Mouse (Mus musculus) liver, adult 2 months (tissue): ENCODE data around the gene Slc12a7. TPM values are rescaled to one million over a fixed set of nuclear protein-coding genes. Genes with fewer than 3 reads are reported as not detected.

Source experiments
- DNase-seq: peaks from one replicate; pipeline ENCODE4 v3.0.0-alpha.2; 2011; ENCODE audit warnings: low read depth, low spot score; ENCODE audit errors: extremely low read depth
- H3K27ac ChIP-seq: fragments of 200-500 bp; replicated peaks from 2 replicates; pipeline ENCODE4 v1.5.1; 2012; ENCODE audit warnings: low read depth, mild to moderate bottlenecking, control low read depth, inconsistent platforms, low read length; ENCODE audit not compliant: insufficient read depth
- H3K27me3 ChIP-seq: fragments of 200-500 bp; 2 replicates; pipeline ENCODE4 v1.6.1; 2012; ENCODE audit warnings: mild to moderate bottlenecking, moderate library complexity, low read length, inconsistent platforms; ENCODE audit not compliant: control insufficient read depth, insufficient read depth
- H3K36me3 ChIP-seq: fragments of 200-500 bp; 2 replicates; pipeline ENCODE4 v1.6.1; 2012; ENCODE audit warnings: low read length, inconsistent platforms; ENCODE audit not compliant: control insufficient read depth, insufficient read depth
- H3K4me1 ChIP-seq: fragments of 200-500 bp; 2 replicates; pipeline ENCODE4 v1.6.1; 2011; ENCODE audit warnings: low read length; ENCODE audit not compliant: control insufficient read depth, insufficient read depth
- H3K4me3 ChIP-seq: fragments of 200-500 bp; 2 replicates; pipeline ENCODE4 v1.5.1; 2011; ENCODE audit warnings: low read depth, mild to moderate bottlenecking, control low read depth, low read length, moderate library complexity; ENCODE audit not compliant: insufficient read depth
- H3K79me2 ChIP-seq: fragments of 200-500 bp; 2 replicates; pipeline ENCODE4 v1.6.1; 2012; ENCODE audit warnings: inconsistent platforms, mild to moderate bottlenecking, low read length, moderate library complexity; ENCODE audit not compliant: control insufficient read depth, insufficient read depth
- H3K9ac ChIP-seq: fragments of 200-500 bp; 2 replicates; pipeline ENCODE4 v1.6.1; 2012; ENCODE audit warnings: low read depth, mild to moderate bottlenecking, control low read depth, inconsistent platforms, low read length
- CTCF ChIP-seq: fragments of 200-500 bp; IDR thresholded peaks from 2 replicates; pipeline ENCODE4 v1.5.1; 2011; ENCODE audit warnings: low read depth, low read length, control low read depth
- POLR2A ChIP-seq: fragments of 200-500 bp; IDR thresholded peaks from 2 replicates; pipeline ENCODE4 v1.6.1; 2011; ENCODE audit warnings: low read length, control low read depth; ENCODE audit not compliant: insufficient read depth; ENCODE audit errors: extremely low read depth
- WGBS: fragments of 180-500 bp; shearing (Covaris S2); methylation state at CpG from one replicate; pipeline ENCODE4 v1.1.7; 2018; 5-methylcytosine and 5-hydroxymethylcytosine counted together
- polyA plus RNA-seq: library from polyadenylated mRNA; depleted of rRNA; stranded (reverse); fragments of >200 nt; gene quantifications from 2 replicates; pipeline ENCODE4 v1.2.3, GENCODE M21; 2012
- total RNA-seq: library from RNA; depleted of rRNA; stranded (reverse); fragments of >200 nt; gene quantifications from 2 replicates; pipeline ENCODE4 v1.2.3, GENCODE M21; 2014

The Slc12a7 gene
- total and polyA plus RNA-seq, 2 experiments, result 38.0 to 91.0 TPM

DNA sequence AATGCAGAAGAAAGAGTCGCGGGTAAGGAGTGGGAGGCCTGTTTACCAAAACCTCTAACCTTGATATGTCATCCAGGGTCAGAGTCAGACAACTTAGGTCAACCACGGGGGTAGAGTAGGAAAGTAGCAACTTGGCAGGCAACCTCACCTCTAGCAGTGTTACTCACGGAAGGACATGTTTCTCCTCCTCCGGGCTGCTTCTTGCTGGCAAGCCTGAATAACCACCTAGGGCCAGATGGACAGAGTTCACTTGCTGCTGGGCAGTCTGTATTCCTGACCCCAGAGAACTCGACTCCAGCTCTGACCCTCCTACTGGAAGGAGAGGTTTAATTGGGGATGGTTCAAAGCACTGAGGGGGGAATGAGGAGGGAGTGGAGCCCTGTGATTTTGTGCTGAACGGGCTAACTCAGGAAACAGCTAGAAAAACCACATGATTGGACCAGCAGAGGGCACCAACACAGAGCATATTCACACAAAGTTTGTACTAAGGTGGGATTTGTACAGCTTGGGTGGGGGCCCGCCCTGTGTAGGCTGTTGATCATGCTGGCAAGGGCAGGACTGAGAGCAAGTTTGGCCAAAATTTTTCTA lies 9.7 kb upstream of the Slc12a7 start:
- no peaks in the 10 kb centered on the region for H3K36me3 ChIP-seq
- 10% methylated on average over 8 of the region's 8 CpGs for WGBS
- peaks cover 3% of the 10 kb centered on the region; the same call in 1 of the 2 replicates for H3K4me1 ChIP-seq
- TF ChIP-seq CTCF (peak; percentile 60), POLR2A (no peak)
- no peaks in the 10 kb centered on the region for H3K79me2 ChIP-seq
- no peaks in the 10 kb centered on the region for H3K27me3 ChIP-seq
- no peak overlapping the region for H3K4me3 ChIP-seq
- H3K9ac ChIP-seq, result no peak overlapping the region
- H3K27ac ChIP-seq, result no peak overlapping the region
- peak; percentile 80 for DNase-seq

DNA sequence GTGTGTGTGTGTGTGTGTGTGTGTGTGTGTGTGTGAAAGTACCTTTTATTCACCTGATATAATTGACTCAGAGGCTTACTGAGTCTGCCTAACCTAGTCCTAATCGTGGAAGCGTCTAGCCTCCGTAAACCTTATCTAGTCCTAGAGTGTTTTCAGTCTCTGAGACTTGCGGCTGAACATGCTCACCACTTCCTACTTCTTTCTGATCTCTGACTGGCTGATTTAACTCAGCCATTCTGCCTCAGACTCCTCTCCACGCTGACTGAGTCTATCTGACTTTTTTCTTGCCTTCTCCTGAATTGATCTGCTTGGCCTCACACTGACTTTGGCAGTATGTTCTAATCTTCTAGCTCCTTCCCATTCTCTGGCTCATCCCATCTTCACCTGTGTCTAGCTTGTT lies 7.6 kb upstream of the Slc12a7 start:
- no peak for DNase-seq
- Histone ChIP-seq H3K9ac (no peak overlapping the region), H3K79me2 (no peaks in the 10 kb centered on the region), H3K4me3 (no peak overlapping the region), H3K27ac (no peak overlapping the region), H3K36me3 (no peaks in the 10 kb centered on the region), H3K27me3 (no peaks in the 10 kb centered on the region), H3K4me1 (peaks cover 3% of the 10 kb centered on the region; the same call in 1 of the 2 replicates)
- TF ChIP-seq POLR2A (no peak), CTCF (no peak)
- 65% methylated on average over 5 of the region's 5 CpGs for WGBS

DNA sequence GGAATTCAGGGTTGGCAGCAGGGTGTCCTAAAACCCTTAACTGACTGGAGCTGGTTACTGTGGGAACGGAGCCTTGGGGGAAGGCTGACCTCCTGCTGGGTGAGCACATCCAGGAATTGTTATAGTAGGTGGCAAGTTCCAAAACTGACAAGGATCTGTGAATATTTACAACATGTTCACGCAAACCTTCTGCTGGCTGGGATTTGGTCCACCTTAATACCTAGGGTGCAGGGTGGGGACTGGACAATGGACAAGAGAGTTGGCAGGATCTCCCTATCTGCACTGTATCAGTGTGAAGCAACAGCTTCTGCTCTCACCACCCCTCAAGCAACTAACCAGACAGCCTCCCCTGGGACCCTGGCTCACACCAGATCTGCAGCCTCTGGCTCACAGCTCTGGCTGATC lies 5.3 kb upstream of the Slc12a7 start:
- Histone ChIP-seq H3K36me3 (no peaks in the 10 kb centered on the region), H3K27me3 (no peaks in the 10 kb centered on the region), H3K9ac (no peak overlapping the region), H3K27ac (no peak overlapping the region; the same call in 1 of the 2 replicates), H3K4me1 (peaks cover 6% of the 10 kb centered on the region; the same call in 1 of the 2 replicates), H3K4me3 (no peak overlapping the region), H3K79me2 (no peaks in the 10 kb centered on the region)
- no peak for DNase-seq
- 79% methylated on average over 2 of the region's 2 CpGs for WGBS
- TF ChIP-seq CTCF, result no peak
- TF ChIP-seq POLR2A, result no peak

DNA sequence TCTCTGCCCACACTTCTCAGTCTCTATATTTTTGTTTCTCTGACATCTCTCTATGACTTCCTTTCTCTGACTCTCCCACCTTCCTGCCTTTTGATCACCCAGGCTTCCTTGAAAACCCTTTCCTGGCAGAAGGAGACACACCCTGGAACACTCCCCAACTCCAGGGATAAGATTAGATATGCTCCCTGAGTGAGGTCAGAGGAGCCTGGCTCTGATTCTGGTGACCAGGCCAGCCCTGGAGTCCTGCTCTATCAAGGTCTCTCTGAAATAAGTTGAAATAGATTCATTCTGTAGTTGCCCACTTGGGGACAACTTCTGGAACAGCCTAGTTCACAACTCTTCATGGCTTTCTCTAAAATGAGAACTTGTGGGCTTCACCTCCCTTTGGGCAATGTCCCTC lies 4.3 kb upstream of the Slc12a7 start:
- H3K27me3 ChIP-seq, result no peaks in the 10 kb centered on the region
- H3K4me3 ChIP-seq, result no peak overlapping the region
- H3K79me2 ChIP-seq, result no peaks in the 10 kb centered on the region
- H3K36me3 ChIP-seq, result no peaks in the 10 kb centered on the region
- DNase-seq, result no peak
- TF ChIP-seq CTCF (no peak), POLR2A (no peak)
- no peak overlapping the region for H3K9ac ChIP-seq
- H3K27ac ChIP-seq, result no peak overlapping the region
- H3K4me1 ChIP-seq, result peaks cover 6% of the 10 kb centered on the region

- Histone ChIP-seq H3K4me1 (peaks cover 23% of the 10 kb centered on the region), H3K36me3 (no peaks in the 10 kb centered on the region), H3K79me2 (no peaks in the 10 kb centered on the region), H3K27ac (no peak overlapping the region), H3K4me3 (no peak overlapping the region), H3K27me3 (no peaks in the 10 kb centered on the region), H3K9ac (no peak overlapping the region)
- TF ChIP-seq CTCF (no peak), POLR2A (no peak)
- WGBS, result 95% methylated on average over 1 of the region's 1 CpGs
- DNase-seq, result no peak
These were observed 2.0 kb upstream of the Slc12a7 start for GRCm38 (mm10) chr13:73730913-73731312.

DNA sequence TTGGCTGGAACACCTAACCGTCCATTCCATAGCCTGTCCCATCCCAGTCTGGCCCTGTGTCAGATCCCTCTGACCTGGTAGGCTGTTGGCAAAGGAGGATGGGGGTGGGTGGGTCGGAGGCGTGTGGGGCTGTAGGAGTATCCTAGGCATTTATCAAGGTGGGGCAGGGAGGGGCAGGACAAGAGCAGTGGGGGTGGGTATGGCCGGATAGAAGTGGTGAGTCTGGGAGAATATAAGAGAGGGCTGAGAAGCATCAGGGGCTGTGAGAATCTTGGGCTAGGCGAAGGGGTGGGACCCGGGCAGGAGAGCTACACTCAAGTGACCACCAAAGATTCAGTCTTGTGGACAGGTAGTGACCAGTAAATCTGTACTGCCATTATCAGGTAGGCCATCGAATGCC lies 659 bp upstream of the Slc12a7 start:
- Histone ChIP-seq H3K36me3 (no peaks in the 10 kb centered on the region), H3K4me1 (peaks cover 27% of the 10 kb centered on the region), H3K79me2 (peaks cover 3% of the 10 kb centered on the region; the same call in 1 of the 2 replicates), H3K4me3 (no peak overlapping the region), H3K27me3 (no peaks in the 10 kb centered on the region), H3K27ac (no peak overlapping the region), H3K9ac (no peak overlapping the region)
- 67% methylated on average over 7 of the region's 7 CpGs for WGBS
- DNase-seq, result peak; percentile 53
- TF ChIP-seq POLR2A (no peak), CTCF (no peak)
